Mouse (Mus musculus) heart, embryonic 15.5 days (tissue): Measurements from ENCODE around the gene E130208F15Rik. TPM values are rescaled to one million over a fixed set of nuclear protein-coding genes. Genes with fewer than 3 reads are reported as not detected.
A peak's percentile ranks its signal among the peaks of the same experiment; 100 is the strongest.

ENCODE experiments used
- ATAC-seq: fragments of 200-750 bp; cut with Nextera tagmentation; replicated peaks from 2 replicates; pipeline ENCODE4 v1.8.0; 2017; ENCODE audit warnings: low read depth, moderate TSS enrichment; ENCODE audit not compliant: insufficient number of reproducible peaks, insufficient read depth, low FRiP score
- H3K27ac ChIP-seq: fragments of 300-500 bp; sonication (generic); 2 replicates; pipeline ENCODE4 v1.5.1; 2015; ENCODE audit warnings: mild to moderate bottlenecking, inconsistent platforms
- H3K27me3 ChIP-seq: fragments of 300-500 bp; sonication (generic); 2 replicates; pipeline ENCODE4 v1.6.1; 2015; ENCODE audit warnings: inconsistent platforms
- H3K36me3 ChIP-seq: fragments of 300-500 bp; sonication (generic); 2 replicates; pipeline ENCODE4 v1.6.1; 2015; ENCODE audit warnings: mild to moderate bottlenecking, inconsistent platforms
- H3K4me1 ChIP-seq: fragments of 300-500 bp; sonication (generic); replicated peaks from 2 replicates; pipeline ENCODE4 v1.6.1; 2015; ENCODE audit warnings: inconsistent platforms
- H3K4me2 ChIP-seq: fragments of 300-500 bp; sonication (generic); 2 replicates; pipeline ENCODE4 v1.6.1; 2015; ENCODE audit warnings: inconsistent platforms, mild to moderate bottlenecking, moderate library complexity
- H3K4me3 ChIP-seq: fragments of 300-500 bp; sonication (generic); 2 replicates; pipeline ENCODE4 v1.5.1; 2015; ENCODE audit warnings: mild to moderate bottlenecking, inconsistent platforms
- H3K9ac ChIP-seq: fragments of 300-500 bp; sonication (generic); 2 replicates; pipeline ENCODE4 v1.6.1; 2015; ENCODE audit warnings: mild to moderate bottlenecking, inconsistent platforms
- H3K9me3 ChIP-seq: fragments of 300-500 bp; sonication (generic); replicated peaks from 2 replicates; pipeline ENCODE4 v1.6.1; 2016; ENCODE audit warnings: inconsistent platforms
- WGBS: fragments of 180-500 bp; shearing (Covaris S2); methylation state at CpG from one replicate; pipeline ENCODE4 v1.1.7; 2015; ENCODE audit warnings: mixed read lengths; 5-methylcytosine and 5-hydroxymethylcytosine counted together
- polyA plus RNA-seq: library from polyadenylated mRNA; unstranded; fragments of >200 nt; fragmentation: Nextera tagmentation; extraction: Ambion mirVana; gene quantifications from 2 replicates; pipeline ENCODE4 v1.2.1, GENCODE M21; 2015

E130208F15Rik gene
- polyA plus RNA-seq, 1 experiment from 2014 or later = not detected

DNA sequence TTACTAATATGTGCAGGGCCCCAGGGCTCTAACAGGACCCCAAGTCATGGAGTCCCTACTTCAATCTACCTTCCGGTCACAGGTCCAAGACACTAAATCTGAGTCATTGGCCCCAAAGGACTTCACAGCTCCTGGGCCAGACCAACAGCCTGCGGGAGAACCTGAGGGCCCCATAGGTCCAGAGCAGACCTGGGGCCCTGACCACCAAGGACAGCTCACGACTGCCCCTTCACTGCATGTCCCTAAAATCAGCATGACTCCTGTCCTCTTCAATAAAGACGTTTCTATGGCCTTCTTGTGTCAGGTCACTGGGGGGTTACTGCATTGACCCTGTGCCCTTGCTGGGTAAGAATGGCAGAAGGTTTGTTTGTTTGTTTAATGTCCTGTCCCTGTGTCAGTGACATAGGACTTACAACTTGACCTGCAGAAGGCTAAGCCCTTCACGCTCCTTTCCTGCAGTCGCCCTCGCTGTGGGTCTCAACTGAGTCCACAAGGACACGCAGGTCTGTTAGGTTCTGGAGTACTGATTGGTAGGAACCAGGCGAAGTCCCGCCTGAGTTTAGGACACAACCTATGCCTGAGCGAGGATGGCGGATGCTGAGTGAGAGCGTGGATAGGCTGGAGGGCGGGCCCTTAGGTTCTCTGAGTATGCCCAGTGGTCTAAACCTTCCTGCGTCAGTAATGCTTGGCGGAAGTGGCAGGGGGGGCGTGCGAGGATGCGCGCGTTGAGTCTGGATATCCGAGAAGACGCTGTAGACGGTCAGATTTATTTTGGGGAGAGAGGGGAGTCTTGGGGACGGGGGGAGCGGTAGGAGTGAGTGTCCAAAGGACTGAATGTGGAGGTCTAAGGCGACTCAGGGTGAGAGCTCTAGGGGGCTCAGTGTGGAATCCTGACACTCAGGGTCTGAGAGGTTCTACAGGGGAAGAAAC is 13.2 kb upstream of the E130208F15Rik start, which contains the start of gene Alkbh6:
Gene Alkbh6 (plus strand): TSS at position 642 of the 930 bp plus-strand sequence.
- H3K27ac ChIP-seq = peak within 1 kb of the TSS; percentile 69
- no peaks in the 10 kb centered on the region for H3K27me3 ChIP-seq
- 4% methylated on average over 27 of the region's 27 CpGs for WGBS
- H3K4me3 ChIP-seq = peak within 1 kb of the TSS; percentile 68
- H3K4me2 ChIP-seq = peak within 1 kb of the TSS; percentile 89
- no peaks in the 10 kb centered on the region for H3K36me3 ChIP-seq
- peak; percentile 100 for ATAC-seq
- peaks cover 16% of the 10 kb centered on the region for H3K4me1 ChIP-seq
- peak within 1 kb of the TSS; percentile 64 for H3K9ac ChIP-seq
- no peaks in the 10 kb centered on the region for H3K9me3 ChIP-seq

GRCm38 (mm10) chr7:30309395-30310129 is 12.0 kb upstream of the E130208F15Rik start:
- peaks cover 22% of the 10 kb centered on the region for H3K4me1 ChIP-seq
- no peaks in the 10 kb centered on the region for H3K27me3 ChIP-seq
- peak overlapping the region; percentile 64 for H3K9ac ChIP-seq
- H3K9me3 ChIP-seq = no peaks in the 10 kb centered on the region
- H3K27ac ChIP-seq = peak overlapping the region; percentile 19
- peak overlapping the region; percentile 89 for H3K4me2 ChIP-seq
- ATAC-seq = no peak
- no peaks in the 10 kb centered on the region for H3K36me3 ChIP-seq
- peak overlapping the region; percentile 68 for H3K4me3 ChIP-seq
- WGBS = 55% methylated on average over 15 of the region's 15 CpGs

GRCm38 (mm10) chr7:30310136-30310535 is 11.4 kb upstream of the E130208F15Rik start:
- H3K36me3 ChIP-seq = no peaks in the 10 kb centered on the region
- no peak overlapping the region for H3K27ac ChIP-seq
- peaks cover 25% of the 10 kb centered on the region for H3K4me1 ChIP-seq
- H3K4me2 ChIP-seq = no peak overlapping the region
- H3K9ac ChIP-seq = no peak overlapping the region
- no peaks in the 10 kb centered on the region for H3K9me3 ChIP-seq
- H3K4me3 ChIP-seq = no peak overlapping the region
- WGBS = 83% methylated on average over 12 of the region's 12 CpGs
- ATAC-seq = no peak
- no peaks in the 10 kb centered on the region for H3K27me3 ChIP-seq

DNA sequence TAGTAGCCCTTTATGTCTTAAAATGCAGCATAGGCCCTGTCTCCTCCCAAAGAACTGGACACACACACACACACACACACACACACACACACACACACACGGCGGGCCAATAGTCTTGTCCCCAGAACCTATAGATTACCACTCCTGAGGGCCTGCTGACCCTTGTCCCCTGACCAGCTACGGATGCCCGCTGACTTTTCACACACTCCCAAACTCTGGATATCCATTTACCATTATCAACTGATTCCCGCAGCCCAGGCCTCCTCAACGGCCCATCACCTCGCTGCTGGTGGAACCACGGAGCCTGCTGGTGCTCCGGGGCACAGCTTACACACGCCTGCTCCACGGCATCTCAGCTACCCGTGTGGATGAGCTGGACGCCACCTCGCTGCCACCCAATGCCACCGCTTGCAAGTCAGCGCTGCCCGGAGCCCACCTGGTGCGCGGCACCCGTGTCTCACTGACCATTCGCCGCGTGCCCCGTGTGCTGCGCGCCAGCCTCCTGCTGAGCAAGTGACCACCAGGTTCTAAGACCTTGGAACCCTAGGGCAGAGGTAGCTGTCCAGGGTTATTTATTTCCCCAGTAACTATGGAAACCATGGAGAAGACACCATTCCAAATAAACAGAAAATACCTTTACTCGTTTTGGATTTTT is 7.7 kb upstream of the E130208F15Rik start:
- Histone ChIP-seq H3K9me3 (no peaks in the 10 kb centered on the region), H3K27ac (no peak overlapping the region), H3K27me3 (no peaks in the 10 kb centered on the region), H3K36me3 (no peaks in the 10 kb centered on the region), H3K4me3 (no peak overlapping the region), H3K9ac (no peak overlapping the region), H3K4me1 (peaks cover 19% of the 10 kb centered on the region), H3K4me2 (no peak overlapping the region)
- no peak for ATAC-seq
- 52% methylated on average over 27 of the region's 27 CpGs for WGBS

DNA sequence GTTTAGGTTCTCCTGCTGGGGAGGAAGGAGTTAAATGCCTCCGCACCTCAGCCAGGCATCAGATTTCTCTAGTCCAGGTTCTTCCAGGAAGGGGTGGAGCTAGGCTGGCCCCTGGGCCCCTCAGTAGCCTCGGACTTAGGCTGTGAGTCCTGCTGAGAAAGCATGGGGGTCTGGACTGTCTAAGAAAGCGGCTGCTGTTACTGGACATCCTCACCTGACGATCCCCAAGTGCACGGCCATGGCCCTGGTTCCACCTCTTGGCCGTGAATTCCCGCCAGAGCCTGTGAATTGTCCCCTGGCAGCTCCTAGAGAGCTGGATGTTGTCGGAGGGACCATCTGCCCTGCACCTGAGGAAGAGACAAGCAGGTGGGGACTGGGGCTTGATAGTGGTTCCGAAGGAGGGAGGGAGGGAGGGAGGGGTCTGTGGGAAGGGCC is 6.8 kb upstream of the E130208F15Rik start, which contains the start of gene Syne4:
Gene Syne4 (plus strand): TSS at position 87 of the 435 bp plus-strand sequence.
- Histone ChIP-seq H3K9ac (peak within 1 kb of the TSS; percentile 26; the same call in 1 of the 2 replicates), H3K36me3 (no peaks in the 10 kb centered on the region), H3K4me3 (peak within 1 kb of the TSS; percentile 35), H3K4me2 (peak within 1 kb of the TSS; percentile 52), H3K27me3 (no peaks in the 10 kb centered on the region), H3K4me1 (peaks cover 11% of the 10 kb centered on the region), H3K9me3 (no peaks in the 10 kb centered on the region), H3K27ac (no peak within 1 kb of the TSS)
- no peak for ATAC-seq
- 5% methylated on average over 9 of the region's 9 CpGs for WGBS

DNA sequence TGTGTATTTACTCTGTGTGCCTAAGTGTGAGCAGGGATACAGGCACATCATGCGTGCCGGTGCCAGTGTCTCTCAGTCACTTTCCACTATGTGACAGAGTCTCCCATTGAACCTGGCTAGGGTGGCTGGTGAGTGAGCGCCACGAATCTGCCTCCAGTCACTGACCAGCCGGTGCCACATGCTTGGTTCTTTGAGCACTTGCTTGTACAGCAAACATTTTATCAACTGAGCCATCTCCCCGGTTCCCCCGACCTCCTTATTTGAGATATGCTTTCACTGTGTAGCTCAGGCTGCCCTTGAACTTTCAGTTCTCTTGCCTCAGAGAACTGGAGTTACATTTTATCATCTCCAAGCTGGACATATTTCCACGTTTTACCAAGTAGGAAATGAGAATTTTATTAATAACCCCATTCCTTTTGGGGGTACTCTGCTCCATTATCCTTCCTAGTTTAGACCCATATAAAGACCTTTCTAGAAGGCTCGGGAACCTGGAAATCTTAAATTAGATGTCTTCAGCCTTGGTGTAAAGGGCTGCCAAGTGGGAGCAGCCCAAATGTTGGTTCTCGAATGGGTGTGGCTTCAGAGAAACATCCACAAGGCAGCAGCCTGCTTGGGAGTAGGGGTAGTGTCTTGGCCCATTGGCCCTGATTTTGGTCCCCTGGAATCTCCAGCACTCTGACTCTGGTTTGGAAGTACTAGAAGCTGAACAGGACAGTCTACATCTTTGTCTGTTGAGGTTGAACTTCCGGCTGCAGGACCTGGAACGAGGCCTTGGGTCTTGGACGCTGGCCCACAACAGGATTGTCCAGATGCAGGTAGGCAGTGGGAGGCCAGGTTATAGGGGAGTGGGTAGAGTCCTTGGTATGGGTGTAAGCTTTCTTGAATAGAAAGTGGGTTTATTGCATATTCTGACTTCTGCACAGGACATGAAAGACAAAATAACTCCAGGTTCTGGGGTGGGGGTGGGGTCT is 5.7 kb upstream of the E130208F15Rik start:
- no peak overlapping the region; the same call in 1 of the 2 replicates for H3K4me2 ChIP-seq
- no peak overlapping the region for H3K9ac ChIP-seq
- H3K36me3 ChIP-seq = no peaks in the 10 kb centered on the region
- no peak overlapping the region for H3K4me3 ChIP-seq
- H3K27me3 ChIP-seq = no peaks in the 10 kb centered on the region
- WGBS = 67% methylated on average over 13 of the region's 13 CpGs
- H3K4me1 ChIP-seq = peaks cover 15% of the 10 kb centered on the region
- H3K27ac ChIP-seq = no peak overlapping the region
- ATAC-seq = no peak
- H3K9me3 ChIP-seq = no peaks in the 10 kb centered on the region

- peaks cover 29% of the 10 kb centered on the region for H3K4me1 ChIP-seq
- 91% methylated on average over 3 of the region's 3 CpGs for WGBS
- no peaks in the 10 kb centered on the region for H3K27me3 ChIP-seq
- no peak overlapping the region for H3K4me2 ChIP-seq
- no peak overlapping the region for H3K27ac ChIP-seq
- no peak overlapping the region for H3K4me3 ChIP-seq
- ATAC-seq = no peak
- H3K9ac ChIP-seq = no peak overlapping the region
- no peaks in the 10 kb centered on the region for H3K36me3 ChIP-seq
- no peaks in the 10 kb centered on the region for H3K9me3 ChIP-seq
These were observed 3.4 kb upstream of the E130208F15Rik start for GRCm38 (mm10) chr7:30318142-30318541.

GRCm38 (mm10) chr7:30320946-30321345 is 594 bp upstream of the E130208F15Rik start:
- H3K4me1 ChIP-seq = peaks cover 20% of the 10 kb centered on the region
- peak overlapping the region; percentile 82 for H3K4me3 ChIP-seq
- no peaks in the 10 kb centered on the region for H3K36me3 ChIP-seq
- H3K27ac ChIP-seq = no peak overlapping the region
- WGBS = 76% methylated on average over 2 of the region's 2 CpGs
- H3K4me2 ChIP-seq = peak overlapping the region; percentile 86
- 0 out of 2 replicates have a peak overlapping the region, but pooled peaks have one; percentile 89 for H3K9ac ChIP-seq
- ATAC-seq = no peak
- H3K9me3 ChIP-seq = no peaks in the 10 kb centered on the region
- no peaks in the 10 kb centered on the region for H3K27me3 ChIP-seq

DNA sequence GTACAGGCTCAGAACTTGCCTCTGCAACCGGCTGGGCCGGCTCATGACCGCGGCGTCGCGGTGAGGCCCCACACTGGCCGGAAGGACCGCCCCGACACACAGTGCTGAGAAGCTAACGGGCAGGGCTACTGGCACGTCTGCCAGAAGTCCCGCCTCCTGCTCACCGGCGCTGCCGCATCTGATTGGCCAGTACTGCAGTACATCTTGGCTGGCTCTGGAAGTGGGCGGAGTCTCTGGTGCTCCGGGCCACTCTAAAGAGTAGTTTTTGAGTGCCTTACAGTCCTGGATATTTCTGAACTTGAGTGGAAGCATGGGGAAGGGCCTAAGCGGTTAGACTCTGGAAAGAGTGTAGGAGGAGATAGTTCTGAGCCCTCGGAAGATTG is 736 bp downstream of the E130208F15Rik start:
- under 1% methylated on average over 20 of the region's 20 CpGs for WGBS
- peak; percentile 98 for ATAC-seq

GRCm38 (mm10) chr7:30322865-30323264 is 1.3 kb downstream of the E130208F15Rik start:
- Histone ChIP-seq H3K36me3 (no peaks in the 10 kb centered on the region), H3K4me1 (peaks cover 27% of the 10 kb centered on the region), H3K27me3 (no peaks in the 10 kb centered on the region), H3K27ac (peak overlapping the region; percentile 93), H3K9ac (peak overlapping the region; percentile 30), H3K4me2 (peak overlapping the region; percentile 86), H3K9me3 (no peaks in the 10 kb centered on the region), H3K4me3 (peak overlapping the region; percentile 82)
- 24% methylated on average over 6 of the region's 6 CpGs for WGBS
- no peak for ATAC-seq

More for the DNA sequence above, 736 bp downstream of the E130208F15Rik start:
- Histone ChIP-seq H3K27me3 (no peaks in the 10 kb centered on the region), H3K4me3 (peak overlapping the region; percentile 82), H3K9ac (peak overlapping the region; percentile 89), H3K4me1 (peaks cover 24% of the 10 kb centered on the region), H3K27ac (peak overlapping the region; percentile 93), H3K9me3 (no peaks in the 10 kb centered on the region), H3K4me2 (peak overlapping the region; percentile 86), H3K36me3 (no peaks in the 10 kb centered on the region)
